Mouse (Mus musculus): ENCODE data around the gene Palm3. TPM values are rescaled to one million over a fixed set of nuclear protein-coding genes. Genes with fewer than 3 reads are reported as not detected.

Palm3 gene
- total RNA-seq, 2 experiments from 2014 or later, result 0.11 to 0.87 TPM

- intact Hi-C loops (cut with DNase I), result no loop called here
- DNase-seq, result no peak
Observed at GRCm38 (mm10) chr8:84057827-84058226, 36.6 kb downstream of the Palm3 start.

- intact Hi-C loops (cut with DNase I), result no loop called here
Observed at GRCm38 (mm10) chr8:84059226-84059625, 38.0 kb downstream of the Palm3 start.

GRCm38 (mm10) chr8:84060245-84060644, 39.0 kb downstream of the Palm3 start:
- intact Hi-C loops (cut with DNase I), result loop anchor here (5.0 kb wide), 1 partner anchor 87 kb away; the partner anchor contains the start of genes 4930432K21Rik and Cc2d1a
- no peak for DNase-seq

More at GRCm38 (mm10) chr8:84059226-84059625, 38.0 kb downstream of the Palm3 start:
- DNase-seq, result no peak

GRCm38 (mm10) chr8:84063861-84064610, 42.8 kb downstream of the Palm3 start:
- DNase-seq, result peak in 1 of 2 experiments; percentile 26
- intact Hi-C loops (cut with DNase I), result loop anchor here (2.0 to 5.0 kb wide), 2 partner anchors 21 to 83 kb away; partner anchors contain the start of genes 4930432K21Rik, Cc2d1a and Il27ra

GRCm38 (mm10) chr8:84065037-84065436, 43.8 kb downstream of the Palm3 start, which contains the start of gene Gm10643:
Gene Gm10643, minus strand, starts transcription at chr8:84065137.
- DNase-seq, result no peak
- intact Hi-C loops (cut with DNase I), result no loop called here

GRCm38 (mm10) chr8:84065457-84066072, 44.3 kb downstream of the Palm3 start:
- intact Hi-C loops (cut with DNase I), result loop anchor here (2.0 kb wide), 1 partner anchor 61 kb away; no protein-coding TSS in a partner anchor
- no peak for DNase-seq

GRCm38 (mm10) chr8:84066291-84066930, 45.1 kb downstream of the Palm3 start, which contains the start of gene Rfx1:
Gene Rfx1, plus strand, starts transcription at chr8:84066834.
- peak; percentile 97 to 98 for DNase-seq
- intact Hi-C loops (cut with DNase I), result loop anchor here (2.0 kb wide), 1 partner anchor 62 kb away; no protein-coding TSS in a partner anchor

- intact Hi-C loops (cut with DNase I), result loop anchor here (2.0 kb wide), 1 partner anchor 62 kb away; no protein-coding TSS in a partner anchor
- peak; percentile 99 for DNase-seq
Observed at GRCm38 (mm10) chr8:84067047-84067573, 45.8 kb downstream of the Palm3 start.

- intact Hi-C loops (cut with DNase I), result loop anchor here (2.0 kb wide), 1 partner anchor 63 kb away; no protein-coding TSS in a partner anchor
- DNase-seq, result no peak
Observed at GRCm38 (mm10) chr8:84067911-84068310, 46.6 kb downstream of the Palm3 start.

GRCm38 (mm10) chr8:84068316-84069035, 47.2 kb downstream of the Palm3 start:
- intact Hi-C loops (cut with DNase I), result no loop called here
- DNase-seq, result no peak

- intact Hi-C loops (cut with DNase I), result no loop called here
- DNase-seq, result no peak
Observed at GRCm38 (mm10) chr8:84069169-84069568, 47.9 kb downstream of the Palm3 start.

GRCm38 (mm10) chr8:84069750-84070149, 48.5 kb downstream of the Palm3 start:
- intact Hi-C loops (cut with DNase I), result loop anchor here (2.0 kb wide), 1 partner anchor 33 kb away; no protein-coding TSS in a partner anchor
- DNase-seq, result no peak

GRCm38 (mm10) chr8:84070241-84070640, 49.0 kb downstream of the Palm3 start:
- intact Hi-C loops (cut with DNase I), result loop anchor here (2.0 kb wide), 1 partner anchor 33 kb away; no protein-coding TSS in a partner anchor
- no peak for DNase-seq

- DNase-seq, result peak in 1 of 2 experiments; percentile 29
- intact Hi-C loops (cut with DNase I), result loop anchor here (2.0 kb wide), 1 partner anchor 32 kb away; no protein-coding TSS in a partner anchor
Observed at GRCm38 (mm10) chr8:84070667-84071066, 49.4 kb downstream of the Palm3 start.

- intact Hi-C loops (cut with DNase I), result loop anchor here (2.0 kb wide), 1 partner anchor 31 kb away; no protein-coding TSS in a partner anchor
Observed at GRCm38 (mm10) chr8:84071921-84072320, 50.6 kb downstream of the Palm3 start.

GRCm38 (mm10) chr8:84072321-84072720, 51.0 kb downstream of the Palm3 start:
- no peak for DNase-seq

More at GRCm38 (mm10) chr8:84071921-84072320, 50.6 kb downstream of the Palm3 start:
- peak in 1 of 2 experiments; percentile 26 for DNase-seq

GRCm38 (mm10) chr8:84073230-84073976, 52.1 kb downstream of the Palm3 start:
- intact Hi-C loops (cut with DNase I), result no loop called here

More at GRCm38 (mm10) chr8:84072321-84072720, 51.0 kb downstream of the Palm3 start:
- intact Hi-C loops (cut with DNase I), result no loop called here

GRCm38 (mm10) chr8:84076412-84076811, 55.1 kb downstream of the Palm3 start:
- intact Hi-C loops (cut with DNase I), result no loop called here
- DNase-seq, result no peak

More at GRCm38 (mm10) chr8:84073230-84073976, 52.1 kb downstream of the Palm3 start:
- no peak for DNase-seq

- intact Hi-C loops (cut with DNase I), result no loop called here
- DNase-seq, result no peak
Observed at GRCm38 (mm10) chr8:84076849-84077248, 55.6 kb downstream of the Palm3 start.

Measured in heart, postnatal 36 days (tissue).